Mouse (Mus musculus) erythroblast, embryonic 14.5 days (primary cell): ENCODE measurements around the gene Galnt3.

Experiments
- GATA1 ChIP-seq: IDR thresholded peaks from 2 replicates; pipeline ENCODE4 v1.6.1; 2012; ENCODE audit warnings: low read length, inconsistent platforms, mixed read lengths
- TAL1 ChIP-seq: IDR thresholded peaks from 3 replicates; pipeline ENCODE4 v1.6.1; 2012; ENCODE audit warnings: low read length, inconsistent platforms, mixed read lengths

DNA sequence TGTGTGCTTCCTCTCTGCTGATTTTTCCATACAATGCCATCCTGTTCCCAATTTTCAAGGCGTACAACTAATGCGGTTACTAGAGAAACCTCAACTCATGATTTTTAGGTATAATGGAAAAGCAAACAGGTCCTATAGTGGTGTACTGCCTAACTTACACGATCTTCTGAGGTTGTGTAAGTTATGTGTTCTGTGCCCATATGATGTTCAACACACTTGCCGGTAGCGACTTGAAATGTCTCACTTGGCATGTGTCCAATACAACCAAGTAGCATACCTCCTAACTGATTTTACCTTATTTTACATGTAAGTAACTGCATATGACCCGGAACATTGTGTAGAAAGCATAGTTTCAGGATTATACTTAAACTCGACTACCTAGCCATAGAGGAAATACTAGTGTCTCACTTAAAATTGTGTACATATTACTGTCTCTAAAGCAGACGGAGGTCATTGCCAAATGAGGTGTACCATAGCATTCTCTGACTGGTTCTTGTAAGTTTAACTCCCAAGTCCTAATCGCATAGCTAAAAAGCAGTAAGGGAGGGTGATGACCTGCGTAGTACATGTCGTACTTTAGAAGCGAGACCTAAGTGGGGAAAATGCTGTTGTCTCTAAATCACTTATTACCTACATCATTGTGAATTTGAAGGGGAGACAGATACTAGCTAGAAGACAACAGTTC is 80.2 kb downstream of the Galnt3 start:
- TF ChIP-seq TAL1 (no peak), GATA1 (no peak)
